Mouse (Mus musculus) neural tube, embryonic 12.5 days (tissue): ENCODE measurements at regions not wholly inside any gene's neighbourhood (a gene's known extent, or its start where the extent isn't known, plus 50 kb on each side); places are given as distances from the start of the nearest gene placed in this dataset.

Experiments
- ATAC-seq: fragments of 200-750 bp; cut with Nextera tagmentation; 2 replicates; pipeline ENCODE4 v1.8.0; 2017; ENCODE audit warnings: low read depth, mild to moderate bottlenecking, moderate TSS enrichment, moderate library complexity; ENCODE audit not compliant: low FRiP score
- H3K27ac ChIP-seq: fragments of 300-500 bp; sonication (generic); 2 replicates; pipeline ENCODE4 v1.5.1; 2016
- H3K27me3 ChIP-seq: fragments of 300-500 bp; sonication (generic); replicated peaks from 2 replicates; pipeline ENCODE4 v1.6.1; 2016; ENCODE audit warnings: mild to moderate bottlenecking
- H3K36me3 ChIP-seq: fragments of 300-500 bp; sonication (generic); 2 replicates; pipeline ENCODE4 v1.6.1; 2016; ENCODE audit warnings: mild to moderate bottlenecking
- H3K4me1 ChIP-seq: fragments of 300-500 bp; sonication (generic); 2 replicates; pipeline ENCODE4 v1.6.1; 2016
- H3K4me2 ChIP-seq: fragments of 300-500 bp; sonication (generic); replicated peaks from 2 replicates; pipeline ENCODE4 v1.6.1; 2016; ENCODE audit warnings: mild to moderate bottlenecking
- H3K4me3 ChIP-seq: fragments of 300-500 bp; sonication (generic); 2 replicates; pipeline ENCODE4 v1.5.1; 2016
- H3K9ac ChIP-seq: fragments of 300-500 bp; sonication (generic); 2 replicates; pipeline ENCODE4 v1.6.1; 2016; ENCODE audit warnings: mild to moderate bottlenecking
- H3K9me3 ChIP-seq: fragments of 300-500 bp; sonication (generic); 2 replicates; pipeline ENCODE4 v1.6.1; 2016; ENCODE audit warnings: mild to moderate bottlenecking
- WGBS: fragments of 180-500 bp; shearing (Covaris S2); methylation state at CpG from one replicate; pipeline ENCODE4 v1.1.7; 2016; 5-methylcytosine and 5-hydroxymethylcytosine counted together

GRCm38 (mm10) chr9:83259511-83259910 lies 113.0 kb upstream of the Hmgn3 start:
- Histone ChIP-seq H3K4me1 (no peaks in the 10 kb centered on the region), H3K27ac (no peak overlapping the region), H3K4me3 (no peak overlapping the region), H3K4me2 (no peak overlapping the region), H3K9ac (no peak overlapping the region), H3K9me3 (no peaks in the 10 kb centered on the region), H3K27me3 (no peaks in the 10 kb centered on the region), H3K36me3 (no peaks in the 10 kb centered on the region)
- 76% methylated on average over 5 of the region's 5 CpGs for WGBS
- no peak for ATAC-seq

DNA sequence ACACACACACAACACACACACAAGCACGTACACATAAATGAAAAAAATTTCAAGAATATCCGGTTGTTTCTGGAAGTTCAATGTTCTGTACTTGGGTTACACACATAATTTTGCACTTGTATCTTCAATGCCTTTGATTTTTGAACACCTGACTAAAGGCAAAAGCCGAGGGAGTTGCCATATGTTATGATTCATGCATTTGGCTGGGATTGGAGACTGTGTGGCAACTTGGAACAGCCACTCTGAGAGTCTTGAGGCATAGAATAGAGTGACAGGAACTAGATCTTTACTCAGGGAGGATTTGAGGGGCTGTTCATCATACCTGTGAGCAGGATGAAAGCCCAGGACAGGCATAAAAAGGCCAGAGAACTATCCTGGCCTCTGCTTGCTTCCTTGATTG lies 112.5 kb upstream of the Hmgn3 start:
- no peaks in the 10 kb centered on the region for H3K36me3 ChIP-seq
- H3K4me3 ChIP-seq, result no peak overlapping the region
- no peak for ATAC-seq
- H3K27me3 ChIP-seq, result no peaks in the 10 kb centered on the region
- no peak overlapping the region for H3K4me2 ChIP-seq
- no peaks in the 10 kb centered on the region for H3K4me1 ChIP-seq
- no peak overlapping the region for H3K27ac ChIP-seq
- no peaks in the 10 kb centered on the region for H3K9me3 ChIP-seq
- no peak overlapping the region for H3K9ac ChIP-seq
- WGBS, result 92% methylated on average over 3 of the region's 3 CpGs

DNA sequence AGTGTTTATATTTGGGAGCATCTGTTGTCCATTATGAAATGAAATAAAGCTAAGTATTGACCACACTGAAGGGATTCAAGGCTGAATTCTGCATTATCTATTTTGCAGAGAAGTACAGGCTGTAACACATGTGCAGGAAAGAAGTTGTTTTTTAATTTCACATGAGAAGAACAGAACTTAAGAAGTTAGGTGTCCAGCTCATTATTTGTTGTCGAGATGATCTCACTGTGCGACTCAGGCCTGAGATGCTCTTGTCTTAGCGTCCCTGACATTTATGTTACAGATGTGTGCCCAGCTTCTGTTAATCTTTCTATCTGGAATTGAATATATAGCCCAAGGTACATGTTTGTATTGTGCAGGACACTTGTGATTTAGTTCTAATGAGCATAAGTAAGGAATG lies 112.0 kb upstream of the Hmgn3 start:
- H3K9me3 ChIP-seq, result no peaks in the 10 kb centered on the region
- no peaks in the 10 kb centered on the region for H3K27me3 ChIP-seq
- H3K36me3 ChIP-seq, result no peaks in the 10 kb centered on the region
- H3K4me2 ChIP-seq, result no peak overlapping the region
- no peak for ATAC-seq
- no peak overlapping the region for H3K4me3 ChIP-seq
- H3K4me1 ChIP-seq, result no peaks in the 10 kb centered on the region
- 92% methylated on average over 3 of the region's 3 CpGs for WGBS
- no peak overlapping the region for H3K9ac ChIP-seq
- no peak overlapping the region for H3K27ac ChIP-seq

GRCm38 (mm10) chr9:83254356-83254755 lies 107.9 kb upstream of the Hmgn3 start:
- no peak overlapping the region for H3K4me2 ChIP-seq
- WGBS, result 91% methylated on average over 6 of the region's 6 CpGs
- no peak overlapping the region for H3K27ac ChIP-seq
- no peaks in the 10 kb centered on the region for H3K9me3 ChIP-seq
- no peaks in the 10 kb centered on the region for H3K36me3 ChIP-seq
- H3K27me3 ChIP-seq, result no peaks in the 10 kb centered on the region
- H3K4me1 ChIP-seq, result no peaks in the 10 kb centered on the region
- ATAC-seq, result no peak
- no peak overlapping the region for H3K9ac ChIP-seq
- no peak overlapping the region for H3K4me3 ChIP-seq

DNA sequence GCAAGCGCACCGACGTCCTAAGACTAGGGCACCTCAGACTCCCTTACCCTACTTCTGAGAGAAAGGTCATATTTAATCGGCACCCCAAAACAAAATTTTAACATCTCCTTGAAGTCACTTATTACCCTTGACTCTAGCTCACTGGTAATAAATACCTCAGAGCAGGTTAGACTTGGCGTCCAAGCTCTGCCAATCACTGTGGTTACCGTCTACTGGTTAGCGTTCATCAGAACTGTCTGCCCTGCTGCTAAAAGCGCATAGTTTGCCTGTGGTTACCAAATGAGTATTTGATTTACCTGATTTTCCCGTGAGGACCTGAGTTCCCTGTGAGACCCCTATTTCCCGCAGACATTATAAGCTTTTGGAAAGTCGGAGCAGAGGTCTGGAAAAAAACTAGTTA lies 107.3 kb upstream of the Hmgn3 start:
- no peak for ATAC-seq
- 91% methylated on average over 11 of the region's 11 CpGs for WGBS
- Histone ChIP-seq H3K27ac (no peak overlapping the region), H3K4me1 (no peaks in the 10 kb centered on the region), H3K4me2 (no peak overlapping the region), H3K36me3 (no peaks in the 10 kb centered on the region), H3K27me3 (no peaks in the 10 kb centered on the region), H3K4me3 (no peak overlapping the region), H3K9ac (no peak overlapping the region), H3K9me3 (no peaks in the 10 kb centered on the region)

- Histone ChIP-seq H3K4me1 (no peaks in the 10 kb centered on the region), H3K36me3 (no peaks in the 10 kb centered on the region), H3K4me2 (no peak overlapping the region), H3K4me3 (no peak overlapping the region), H3K27ac (no peak overlapping the region), H3K9ac (no peak overlapping the region), H3K9me3 (no peaks in the 10 kb centered on the region), H3K27me3 (no peaks in the 10 kb centered on the region)
- 73% methylated on average over 5 of the region's 5 CpGs for WGBS
- ATAC-seq, result no peak
Measured at GRCm38 (mm10) chr9:83251793-83252192, 105.3 kb upstream of the Hmgn3 start.

- ATAC-seq, result no peak
- Histone ChIP-seq H3K9ac (no peak overlapping the region), H3K4me1 (no peaks in the 10 kb centered on the region), H3K9me3 (no peaks in the 10 kb centered on the region), H3K36me3 (no peaks in the 10 kb centered on the region), H3K27me3 (no peaks in the 10 kb centered on the region), H3K4me2 (no peak overlapping the region), H3K27ac (no peak overlapping the region), H3K4me3 (no peak overlapping the region)
- WGBS, result 95% methylated on average over 5 of the region's 5 CpGs
Measured at GRCm38 (mm10) chr9:83249871-83250270, 103.4 kb upstream of the Hmgn3 start.

- no peak for ATAC-seq
- no peaks in the 10 kb centered on the region for H3K9me3 ChIP-seq
- no peaks in the 10 kb centered on the region for H3K27me3 ChIP-seq
- WGBS, result 91% methylated on average over 2 of the region's 2 CpGs
- H3K36me3 ChIP-seq, result no peaks in the 10 kb centered on the region
- no peak overlapping the region for H3K9ac ChIP-seq
- H3K4me3 ChIP-seq, result no peak overlapping the region
- no peak overlapping the region for H3K4me2 ChIP-seq
- no peaks in the 10 kb centered on the region for H3K4me1 ChIP-seq
- no peak overlapping the region for H3K27ac ChIP-seq
Measured at GRCm38 (mm10) chr9:83248164-83248730, 101.8 kb upstream of the Hmgn3 start.

- no peak for ATAC-seq
- no peaks in the 10 kb centered on the region for H3K27me3 ChIP-seq
- H3K9me3 ChIP-seq, result no peaks in the 10 kb centered on the region
- no peak overlapping the region for H3K4me3 ChIP-seq
- 79% methylated on average over 12 of the region's 12 CpGs for WGBS
- H3K9ac ChIP-seq, result no peak overlapping the region
- no peaks in the 10 kb centered on the region for H3K36me3 ChIP-seq
- no peak overlapping the region for H3K27ac ChIP-seq
- H3K4me2 ChIP-seq, result no peak overlapping the region
- H3K4me1 ChIP-seq, result no peaks in the 10 kb centered on the region
Measured at GRCm38 (mm10) chr9:83247066-83247668, 100.7 kb upstream of the Hmgn3 start.

GRCm38 (mm10) chr9:83241119-83241518 lies 94.6 kb upstream of the Hmgn3 start:
- H3K9me3 ChIP-seq, result no peaks in the 10 kb centered on the region
- WGBS, result 93% methylated on average over 4 of the region's 4 CpGs
- no peak for ATAC-seq
- H3K27me3 ChIP-seq, result no peaks in the 10 kb centered on the region
- no peak overlapping the region for H3K27ac ChIP-seq
- no peak overlapping the region for H3K9ac ChIP-seq
- H3K4me2 ChIP-seq, result no peak overlapping the region
- no peaks in the 10 kb centered on the region for H3K36me3 ChIP-seq
- H3K4me3 ChIP-seq, result no peak overlapping the region
- H3K4me1 ChIP-seq, result no peaks in the 10 kb centered on the region

DNA sequence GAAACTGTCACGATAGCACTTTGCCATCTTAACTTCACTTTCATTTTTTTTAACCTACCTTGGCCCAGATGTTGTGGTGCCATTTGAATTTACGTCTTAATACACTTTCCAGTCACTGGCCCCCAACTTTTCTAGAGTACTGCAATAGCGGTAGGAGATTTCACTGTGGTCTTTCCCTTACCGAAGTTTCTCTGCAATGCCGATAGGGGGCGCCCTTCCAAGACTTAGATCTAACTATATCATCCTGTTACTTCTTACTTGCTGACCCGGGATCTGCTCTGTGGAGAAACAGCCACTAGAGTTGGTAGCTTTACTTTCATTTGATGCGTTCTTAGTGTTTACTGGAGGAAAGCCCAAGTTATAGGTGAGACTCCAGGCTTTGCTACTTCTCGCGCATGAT lies 92.6 kb upstream of the Hmgn3 start:
- no peak overlapping the region for H3K9ac ChIP-seq
- no peak overlapping the region for H3K27ac ChIP-seq
- no peak overlapping the region for H3K4me3 ChIP-seq
- no peaks in the 10 kb centered on the region for H3K27me3 ChIP-seq
- ATAC-seq, result no peak
- no peaks in the 10 kb centered on the region for H3K36me3 ChIP-seq
- H3K4me1 ChIP-seq, result no peaks in the 10 kb centered on the region
- no peak overlapping the region for H3K4me2 ChIP-seq
- 80% methylated on average over 10 of the region's 10 CpGs for WGBS
- no peaks in the 10 kb centered on the region for H3K9me3 ChIP-seq

DNA sequence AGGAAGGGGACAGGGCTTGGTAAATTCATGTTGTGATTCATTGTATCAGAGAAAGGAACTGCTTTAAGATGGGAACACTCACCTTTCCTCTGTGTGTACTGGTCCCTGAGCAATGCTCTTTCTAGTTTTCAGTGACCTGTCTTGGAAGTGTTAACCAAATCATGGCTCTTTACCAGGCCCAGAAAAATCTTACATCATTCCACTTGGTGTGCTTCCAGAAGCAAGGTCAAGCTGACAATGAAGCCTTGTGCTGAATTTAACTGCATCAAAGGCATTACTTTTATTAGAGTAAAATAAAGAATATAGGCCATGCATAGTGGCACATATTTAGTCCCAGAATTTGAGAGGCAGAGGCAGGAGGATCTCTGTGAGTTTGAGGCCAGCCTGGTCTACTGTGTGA lies 75.4 kb upstream of the Hmgn3 start:
- no peak for ATAC-seq
- no peak overlapping the region for H3K4me3 ChIP-seq
- H3K9me3 ChIP-seq, result no peaks in the 10 kb centered on the region
- H3K27ac ChIP-seq, result no peak overlapping the region
- no peak overlapping the region for H3K4me2 ChIP-seq
- no peaks in the 10 kb centered on the region for H3K27me3 ChIP-seq
- no peaks in the 10 kb centered on the region for H3K4me1 ChIP-seq
- no peak overlapping the region for H3K9ac ChIP-seq
- no peaks in the 10 kb centered on the region for H3K36me3 ChIP-seq

- ATAC-seq, result no peak
- Histone ChIP-seq H3K4me1 (no peaks in the 10 kb centered on the region), H3K27me3 (no peaks in the 10 kb centered on the region), H3K36me3 (no peaks in the 10 kb centered on the region), H3K4me2 (no peak overlapping the region), H3K9ac (no peak overlapping the region), H3K4me3 (no peak overlapping the region), H3K27ac (no peak overlapping the region), H3K9me3 (no peaks in the 10 kb centered on the region)
- WGBS, result 80% methylated on average over 5 of the region's 5 CpGs
Measured at GRCm38 (mm10) chr9:83202583-83202982, 56.1 kb upstream of the Hmgn3 start.
